Mouse (Mus musculus): ENCODE data around the gene Sdccag8. TPM values are rescaled to one million over a fixed set of nuclear protein-coding genes. Genes with fewer than 3 reads are reported as not detected.

Sdccag8 gene
- polyA plus RNA-seq, 1 experiment from 2014 or later: 31.5 TPM

- Histone ChIP-seq H3K9me3 (replicated peaks; ENCODE audit: control insufficient read depth, low read length) (no peaks in the 10 kb centered on the region), H3K36me3 (ENCODE audit: control insufficient read depth, insufficient read depth, low read length) (no peaks in the 10 kb centered on the region), H3K9ac (ENCODE audit: low read length) (no peak overlapping the region), H3K4me2 (ENCODE audit: low read length) (peak overlapping the region; percentile 23; the same call in 1 of the 2 replicates), H3K4me1 (ENCODE audit: control insufficient read depth, insufficient read depth, low read length) (peaks cover 39% of the 10 kb centered on the region), H3K27ac (ENCODE audit: low read depth, low read length) (peak overlapping the region; percentile 94), H3K27me3 (replicated peaks; ENCODE audit: control insufficient read depth, insufficient read depth, low read length) (no peaks in the 10 kb centered on the region), H3K4me3 (ENCODE audit: low read depth, low read length) (no peak overlapping the region)
- WGBS: 6% methylated on average over 7 of the region's 7 CpGs
- DNase-seq (ENCODE audit: low spot score): peak; percentile 94
- ATAC-seq: peak; percentile 85
Observed at GRCm38 (mm10) chr1:176946796-176947181, 132.3 kb downstream of the Sdccag8 start.

- ATAC-seq (0 out of 2 replicates have a peak, but pooled peaks have one; percentile 21), DNase-seq (ENCODE audit: low spot score) (peak; percentile 57)
- H3K9me3 ChIP-seq (replicated peaks; ENCODE audit: control insufficient read depth, low read length): no peaks in the 10 kb centered on the region
- 15% methylated on average over 6 of the region's 6 CpGs for WGBS
- H3K4me3 ChIP-seq (ENCODE audit: low read depth, low read length): no peak overlapping the region
- 0 out of 2 replicates have a peak overlapping the region, but pooled peaks have one; percentile 6 for H3K9ac ChIP-seq (ENCODE audit: low read length)
- H3K27me3 ChIP-seq (replicated peaks; ENCODE audit: control insufficient read depth, insufficient read depth, low read length): no peaks in the 10 kb centered on the region
- no peaks in the 10 kb centered on the region for H3K36me3 ChIP-seq (ENCODE audit: control insufficient read depth, insufficient read depth, low read length)
- peaks cover 41% of the 10 kb centered on the region for H3K4me1 ChIP-seq (ENCODE audit: control insufficient read depth, insufficient read depth, low read length)
- H3K27ac ChIP-seq (ENCODE audit: low read depth, low read length): peak overlapping the region; percentile 69
- H3K4me2 ChIP-seq (ENCODE audit: low read length): peak overlapping the region; percentile 15; the same call in 1 of the 2 replicates
Observed at GRCm38 (mm10) chr1:176948861-176949260, 134.4 kb downstream of the Sdccag8 start.

GRCm38 (mm10) chr1:176949320-176949719, 134.9 kb downstream of the Sdccag8 start:
- Histone ChIP-seq H3K4me3 (ENCODE audit: low read depth, low read length) (no peak overlapping the region), H3K9me3 (replicated peaks; ENCODE audit: control insufficient read depth, low read length) (no peaks in the 10 kb centered on the region), H3K9ac (ENCODE audit: low read length) (0 out of 2 replicates have a peak overlapping the region, but pooled peaks have one; percentile 6), H3K27me3 (replicated peaks; ENCODE audit: control insufficient read depth, insufficient read depth, low read length) (no peaks in the 10 kb centered on the region), H3K4me2 (ENCODE audit: low read length) (peak overlapping the region; percentile 15; the same call in 1 of the 2 replicates), H3K27ac (ENCODE audit: low read depth, low read length) (peak overlapping the region; percentile 69), H3K4me1 (ENCODE audit: control insufficient read depth, insufficient read depth, low read length) (peaks cover 41% of the 10 kb centered on the region), H3K36me3 (ENCODE audit: control insufficient read depth, insufficient read depth, low read length) (no peaks in the 10 kb centered on the region)
- ATAC-seq (peak; percentile 22; the same call in 1 of the 2 replicates), DNase-seq (ENCODE audit: low spot score) (peak; percentile 70)
- 67% methylated on average over 6 of the region's 6 CpGs for WGBS

- H3K27ac ChIP-seq (ENCODE audit: low read depth, low read length): no peak overlapping the region; the same call in 1 of the 2 replicates
- H3K9me3 ChIP-seq (replicated peaks; ENCODE audit: control insufficient read depth, low read length): no peaks in the 10 kb centered on the region
- no peak for DNase-seq (ENCODE audit: low spot score)
- no peak overlapping the region for H3K4me3 ChIP-seq (ENCODE audit: low read depth, low read length)
- WGBS: 92% methylated on average over 6 of the region's 6 CpGs
- H3K9ac ChIP-seq (ENCODE audit: low read length): no peak overlapping the region
- no peak overlapping the region for H3K4me2 ChIP-seq (ENCODE audit: low read length)
- no peak for ATAC-seq
- no peaks in the 10 kb centered on the region for H3K27me3 ChIP-seq (replicated peaks; ENCODE audit: control insufficient read depth, insufficient read depth, low read length)
- no peaks in the 10 kb centered on the region for H3K36me3 ChIP-seq (ENCODE audit: control insufficient read depth, insufficient read depth, low read length)
- H3K4me1 ChIP-seq (ENCODE audit: control insufficient read depth, insufficient read depth, low read length): peaks cover 35% of the 10 kb centered on the region
Observed at GRCm38 (mm10) chr1:176950061-176950460, 135.6 kb downstream of the Sdccag8 start.

- H3K4me3 ChIP-seq (ENCODE audit: low read depth, low read length): no peak overlapping the region
- no peaks in the 10 kb centered on the region for H3K36me3 ChIP-seq (ENCODE audit: control insufficient read depth, insufficient read depth, low read length)
- no peak for ATAC-seq
- H3K27me3 ChIP-seq (replicated peaks; ENCODE audit: control insufficient read depth, insufficient read depth, low read length): no peaks in the 10 kb centered on the region
- H3K9me3 ChIP-seq (replicated peaks; ENCODE audit: control insufficient read depth, low read length): no peaks in the 10 kb centered on the region
- WGBS: 16% methylated on average over 7 of the region's 7 CpGs
- H3K4me2 ChIP-seq (ENCODE audit: low read length): no peak overlapping the region
- peaks cover 22% of the 10 kb centered on the region for H3K4me1 ChIP-seq (ENCODE audit: control insufficient read depth, insufficient read depth, low read length)
- peak overlapping the region; percentile 49; the same call in 1 of the 2 replicates for H3K27ac ChIP-seq (ENCODE audit: low read depth, low read length)
- DNase-seq (ENCODE audit: low spot score): no peak
- H3K9ac ChIP-seq (ENCODE audit: low read length): no peak overlapping the region
Observed at GRCm38 (mm10) chr1:176951836-176952235, 137.4 kb downstream of the Sdccag8 start.

- no peak for ATAC-seq
Observed at GRCm38 (mm10) chr1:176958311-176958710, 143.9 kb downstream of the Sdccag8 start.

GRCm38 (mm10) chr1:176961716-176962115, 147.3 kb downstream of the Sdccag8 start:
- peak; percentile 37; the same call in 1 of the 2 replicates for ATAC-seq
- WGBS: 92% methylated on average over 10 of the region's 10 CpGs

More at GRCm38 (mm10) chr1:176958311-176958710, 143.9 kb downstream of the Sdccag8 start:
- Histone ChIP-seq H3K36me3 (ENCODE audit: control insufficient read depth, insufficient read depth, low read length) (no peaks in the 10 kb centered on the region), H3K4me1 (ENCODE audit: control insufficient read depth, insufficient read depth, low read length) (no peaks in the 10 kb centered on the region), H3K27ac (ENCODE audit: low read depth, low read length) (no peak overlapping the region), H3K27me3 (replicated peaks; ENCODE audit: control insufficient read depth, insufficient read depth, low read length) (no peaks in the 10 kb centered on the region), H3K9ac (ENCODE audit: low read length) (no peak overlapping the region), H3K4me3 (ENCODE audit: low read depth, low read length) (no peak overlapping the region), H3K9me3 (replicated peaks; ENCODE audit: control insufficient read depth, low read length) (no peaks in the 10 kb centered on the region), H3K4me2 (ENCODE audit: low read length) (no peak overlapping the region)
- WGBS: 94% methylated on average over 2 of the region's 2 CpGs
- no peak for DNase-seq (ENCODE audit: low spot score)

GRCm38 (mm10) chr1:176962894-176963293, 148.4 kb downstream of the Sdccag8 start:
- Histone ChIP-seq H3K27ac (ENCODE audit: low read depth, low read length) (no peak overlapping the region), H3K4me1 (ENCODE audit: control insufficient read depth, insufficient read depth, low read length) (no peaks in the 10 kb centered on the region), H3K4me3 (ENCODE audit: low read depth, low read length) (no peak overlapping the region), H3K9ac (ENCODE audit: low read length) (no peak overlapping the region), H3K36me3 (ENCODE audit: control insufficient read depth, insufficient read depth, low read length) (no peaks in the 10 kb centered on the region), H3K27me3 (replicated peaks; ENCODE audit: control insufficient read depth, insufficient read depth, low read length) (no peaks in the 10 kb centered on the region), H3K4me2 (ENCODE audit: low read length) (no peak overlapping the region), H3K9me3 (replicated peaks; ENCODE audit: control insufficient read depth, low read length) (no peaks in the 10 kb centered on the region)
- 63% methylated on average over 5 of the region's 5 CpGs for WGBS
- ATAC-seq (no peak), DNase-seq (ENCODE audit: low spot score) (no peak)

More at GRCm38 (mm10) chr1:176961716-176962115, 147.3 kb downstream of the Sdccag8 start:
- Histone ChIP-seq H3K4me1 (ENCODE audit: control insufficient read depth, insufficient read depth, low read length) (no peaks in the 10 kb centered on the region), H3K9me3 (replicated peaks; ENCODE audit: control insufficient read depth, low read length) (no peaks in the 10 kb centered on the region), H3K4me3 (ENCODE audit: low read depth, low read length) (no peak overlapping the region), H3K36me3 (ENCODE audit: control insufficient read depth, insufficient read depth, low read length) (no peaks in the 10 kb centered on the region), H3K27ac (ENCODE audit: low read depth, low read length) (no peak overlapping the region), H3K9ac (ENCODE audit: low read length) (no peak overlapping the region), H3K27me3 (replicated peaks; ENCODE audit: control insufficient read depth, insufficient read depth, low read length) (no peaks in the 10 kb centered on the region), H3K4me2 (ENCODE audit: low read length) (no peak overlapping the region)
- DNase-seq (ENCODE audit: low spot score): no peak

GRCm38 (mm10) chr1:176967299-176967698, 152.8 kb downstream of the Sdccag8 start:
- H3K9me3 ChIP-seq (replicated peaks; ENCODE audit: control insufficient read depth, low read length): no peaks in the 10 kb centered on the region
- no peaks in the 10 kb centered on the region for H3K36me3 ChIP-seq (ENCODE audit: control insufficient read depth, insufficient read depth, low read length)
- no peak overlapping the region for H3K27ac ChIP-seq (ENCODE audit: low read depth, low read length)
- H3K27me3 ChIP-seq (replicated peaks; ENCODE audit: control insufficient read depth, insufficient read depth, low read length): no peaks in the 10 kb centered on the region
- no peak overlapping the region for H3K4me2 ChIP-seq (ENCODE audit: low read length)
- H3K4me1 ChIP-seq (ENCODE audit: control insufficient read depth, insufficient read depth, low read length): peaks cover 10% of the 10 kb centered on the region
- H3K9ac ChIP-seq (ENCODE audit: low read length): no peak overlapping the region
- 92% methylated on average over 3 of the region's 3 CpGs for WGBS
- no peak overlapping the region for H3K4me3 ChIP-seq (ENCODE audit: low read depth, low read length)
- DNase-seq (ENCODE audit: low spot score) (no peak), ATAC-seq (no peak)

All from forebrain, embryonic 14.5 days (tissue).